Mouse (Mus musculus) cerebellum, adult 2 months (tissue): ENCODE data around the gene Wdr5.

Experiments
- CTCF ChIP-seq: fragments of 200-500 bp; IDR thresholded peaks from 2 replicates; pipeline ENCODE4 v1.5.1; 2011; ENCODE audit warnings: low read depth, mild to moderate bottlenecking, control low read depth, low read length, moderate library complexity, borderline replicate concordance; ENCODE audit not compliant: insufficient read depth
- POLR2A ChIP-seq: fragments of 200-500 bp; IDR thresholded peaks from 2 replicates; pipeline ENCODE4 v1.6.1; 2011; ENCODE audit warnings: low read length, control low read depth, borderline replicate concordance; ENCODE audit not compliant: insufficient read depth

- TF ChIP-seq CTCF (no peak), POLR2A (no peak)
Observed at GRCm38 (mm10) chr2:27583019-27583418, 68.1 kb downstream of the Wdr5 start.
